Mouse (Mus musculus): ENCODE measurements around the gene Gja5.
A peak's percentile ranks its signal among the peaks of the same experiment; 100 is the strongest.

Gene Gja5

DNA sequence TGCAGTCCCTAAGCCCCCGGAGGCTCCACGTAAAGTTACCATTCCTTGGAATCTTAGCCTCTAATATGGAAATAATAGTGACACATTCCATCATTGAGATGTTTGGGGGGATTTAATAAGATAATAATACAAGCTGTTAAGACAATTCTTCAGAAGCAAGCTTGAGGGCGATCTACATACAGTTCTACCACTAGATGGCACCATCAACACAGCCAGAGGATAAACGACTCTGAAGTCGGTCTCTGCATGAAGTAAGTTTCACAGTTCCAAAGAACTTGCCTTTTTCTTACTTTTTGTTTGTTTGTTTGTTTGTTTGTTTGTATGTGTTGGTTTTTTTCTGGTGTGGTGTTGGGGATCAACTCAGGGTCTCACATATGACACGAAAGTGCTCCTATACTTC lies 31.7 kb downstream of the Gja5 start:
- DNase-seq (ENCODE audit: low spot score in 2 of 2) = no peak

DNA sequence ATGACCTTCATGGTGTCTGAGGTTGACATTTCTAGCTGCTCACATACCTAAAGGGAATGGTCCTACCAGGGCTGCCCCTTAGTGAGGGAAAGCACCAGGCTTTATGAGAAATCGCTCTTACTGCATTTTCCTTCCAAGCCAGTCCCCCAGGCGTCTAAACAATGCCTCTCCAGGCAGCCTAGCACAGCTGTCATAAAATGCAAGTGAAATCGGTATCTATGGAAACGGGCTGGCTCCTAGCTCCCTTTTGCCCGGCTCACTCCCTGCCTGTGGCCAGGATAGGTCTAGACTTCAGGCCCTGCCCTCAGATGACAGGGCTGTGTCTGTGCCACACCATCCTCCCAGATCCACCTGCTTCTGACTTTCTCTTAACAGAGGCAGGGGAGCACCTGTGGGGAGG lies 33.1 kb downstream of the Gja5 start:
- no peak for DNase-seq (ENCODE audit: low spot score in 2 of 2)

GRCm38 (mm10) chr3:96938738-96939137 lies 34.2 kb downstream of the Gja5 start:
- DNase-seq (ENCODE audit: low spot score in 2 of 2) = peak; percentile 67 to 88

DNA sequence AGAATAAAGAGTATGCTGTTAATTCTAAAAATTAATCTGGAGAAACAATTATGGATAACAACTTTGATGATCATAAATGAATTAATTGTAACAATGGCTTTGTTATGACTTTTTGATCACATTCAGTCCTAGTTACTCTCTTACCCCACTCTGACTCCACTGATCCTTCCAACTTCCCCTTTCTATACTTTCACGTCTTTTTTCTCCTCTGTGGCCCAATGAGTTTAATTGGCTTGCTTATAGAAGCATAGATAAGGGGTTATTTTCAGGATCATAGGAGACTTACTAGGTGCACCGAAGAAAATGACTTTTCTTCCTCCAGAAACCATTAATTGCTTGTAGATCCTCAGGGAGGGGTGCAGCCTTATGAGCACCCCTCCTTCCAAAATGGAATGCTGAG lies 38.2 kb downstream of the Gja5 start:
- DNase-seq (ENCODE audit: low spot score in 2 of 2) = no peak

DNA sequence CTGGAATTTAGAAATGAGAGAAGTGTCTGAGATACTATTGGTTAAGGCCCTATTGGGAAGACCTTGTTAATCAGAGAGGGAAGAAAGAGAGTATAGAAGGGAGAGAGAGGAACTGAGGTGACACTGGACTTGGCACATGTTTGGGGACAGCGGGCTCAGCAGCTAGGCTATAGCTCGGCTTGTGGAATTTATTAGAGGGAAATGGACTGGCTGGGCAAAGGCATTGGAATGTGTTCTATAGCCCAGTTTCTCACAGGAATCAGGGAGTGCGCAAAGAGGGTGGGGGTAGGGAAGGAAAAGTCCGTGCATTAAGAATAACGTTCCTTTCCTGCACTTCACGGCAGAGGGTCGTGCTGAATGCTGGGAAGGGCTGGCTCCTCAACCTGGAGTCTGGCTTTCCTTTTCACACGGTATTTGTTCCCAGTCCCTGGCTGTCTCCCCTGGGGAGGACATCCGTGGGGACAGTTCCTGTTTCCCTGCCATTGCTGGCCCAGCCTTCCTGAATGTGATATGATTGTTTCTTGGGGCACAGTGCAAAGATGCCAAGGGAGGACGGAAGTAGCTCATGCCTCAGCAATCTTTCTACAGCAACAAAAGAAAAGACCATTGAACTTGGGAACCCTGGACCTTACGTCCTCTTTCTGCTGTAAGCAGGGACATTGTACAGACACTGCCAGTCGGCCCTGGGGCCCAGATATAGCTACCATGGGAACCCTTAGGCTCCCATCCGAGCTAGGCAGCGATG lies 49.2 kb downstream of the Gja5 start:
- DNase-seq (ENCODE audit: low spot score in 2 of 2) = no peak

- DNase-seq (ENCODE audit: low spot score in 2 of 2) = no peak
Measured at GRCm38 (mm10) chr3:96960597-96960996, 56.1 kb downstream of the Gja5 start.

DNA sequence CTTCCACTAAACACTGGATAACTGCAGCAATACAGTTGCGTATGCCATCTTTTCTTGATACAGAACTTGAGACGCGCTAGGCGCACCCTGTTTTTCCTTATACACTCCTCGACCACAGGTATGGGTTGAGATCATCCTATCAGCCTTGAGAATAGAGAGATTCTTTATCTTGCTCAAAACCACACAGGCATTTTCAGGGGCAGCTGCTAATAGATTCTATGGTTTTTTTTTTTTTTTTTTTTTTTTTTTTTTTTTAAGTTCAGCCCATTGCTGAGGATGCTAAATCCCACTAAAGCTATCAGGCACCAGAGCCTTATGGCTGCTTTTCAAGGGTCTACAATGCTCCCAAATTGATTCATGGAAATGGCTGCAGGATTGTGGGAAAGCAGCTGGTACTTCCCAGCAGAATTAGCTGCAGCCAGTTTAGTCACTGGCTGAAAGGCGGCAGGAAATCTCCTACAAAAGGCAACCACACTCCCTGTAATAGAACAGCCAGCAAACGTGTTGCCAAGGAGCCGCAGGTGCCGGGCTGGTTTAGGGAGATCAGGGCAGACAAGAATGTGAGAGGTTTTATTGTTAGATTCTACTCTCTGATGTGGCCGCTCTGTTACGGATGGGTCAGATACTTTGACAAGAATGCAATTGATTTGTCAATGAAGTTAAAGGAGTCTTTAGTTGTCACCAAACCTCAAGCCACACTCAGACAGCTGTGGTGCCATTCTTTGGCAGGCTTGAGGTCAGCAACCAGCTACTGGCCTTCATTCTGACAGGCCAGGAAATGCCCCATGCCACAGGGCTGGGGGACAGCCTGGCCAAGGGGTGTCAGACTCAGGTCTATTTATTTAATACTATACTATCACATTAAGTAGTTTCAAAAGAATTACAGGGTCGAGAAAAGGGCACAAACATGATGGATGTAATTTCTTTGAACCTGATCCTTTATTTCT lies 58.9 kb downstream of the Gja5 start:
- no peak for DNase-seq (ENCODE audit: low spot score in 2 of 2)

DNA sequence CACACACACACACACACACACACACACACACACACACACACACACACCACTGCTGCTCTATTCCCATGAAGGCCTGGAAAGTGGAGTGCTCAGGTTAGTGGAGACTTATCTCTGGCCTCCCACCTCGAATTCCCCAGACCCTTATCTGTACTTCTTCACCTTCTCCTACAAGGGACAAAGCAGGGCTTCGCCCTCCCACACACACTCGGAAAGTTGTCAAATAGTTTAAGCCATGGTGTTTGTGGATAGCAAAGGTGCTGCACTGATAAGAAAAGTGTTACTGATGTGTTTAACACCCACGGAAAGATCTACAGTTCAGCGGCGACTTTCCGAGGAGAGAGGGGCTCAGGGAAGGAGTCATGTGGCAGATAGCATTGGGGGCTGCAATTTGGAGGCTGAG lies 66.5 kb downstream of the Gja5 start:
- DNase-seq (ENCODE audit: low spot score in 2 of 2) = no peak

GRCm38 (mm10) chr3:96974467-96974866 lies 70.0 kb downstream of the Gja5 start:
- DNase-seq (ENCODE audit: low spot score in 2 of 2) = no peak

GRCm38 (mm10) chr3:96975628-96976027 lies 71.1 kb downstream of the Gja5 start:
- DNase-seq (ENCODE audit: low spot score in 2 of 2) = no peak

DNA sequence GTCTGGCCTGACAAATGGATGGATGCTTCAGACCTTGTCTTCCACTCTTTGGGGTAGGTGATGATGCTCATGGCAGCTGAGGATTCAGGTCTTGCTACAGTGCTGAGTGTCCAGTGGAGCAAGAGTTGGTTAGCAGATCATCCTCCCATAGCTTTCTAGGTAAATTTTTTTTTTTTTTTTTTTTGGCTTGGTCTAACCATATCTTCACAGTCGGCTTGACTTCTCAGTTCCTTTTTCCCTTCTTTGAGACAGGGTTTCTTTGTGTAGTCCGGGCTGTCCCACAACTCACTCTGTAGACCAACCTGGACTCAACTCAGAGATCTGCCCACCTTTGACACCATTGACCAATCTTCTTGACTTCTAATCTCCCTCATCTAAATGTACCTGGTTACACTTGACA lies 73.0 kb downstream of the Gja5 start:
- DNase-seq (ENCODE audit: low spot score in 2 of 2) = no peak

GRCm38 (mm10) chr3:96978469-96978868 lies 74.0 kb downstream of the Gja5 start:
- DNase-seq (ENCODE audit: low spot score in 2 of 2) = no peak

DNA sequence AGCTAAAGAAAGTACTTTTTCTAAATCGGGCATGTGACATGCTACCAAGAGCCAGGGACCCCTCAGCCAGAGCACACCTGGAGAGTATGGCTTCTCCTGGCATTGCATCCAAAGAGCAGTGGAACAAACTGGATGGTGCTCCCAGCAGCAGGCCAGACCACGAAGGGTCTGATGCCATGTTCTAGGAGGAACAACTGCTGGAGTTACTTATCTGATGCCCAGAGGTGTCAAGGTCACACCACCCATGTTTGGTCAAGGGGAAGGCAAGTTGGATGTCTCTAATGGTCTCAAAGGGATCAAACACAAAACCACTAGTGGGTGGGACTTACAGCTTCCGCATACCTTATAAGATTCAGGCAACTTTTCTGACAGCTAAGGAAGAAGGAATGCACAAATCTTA lies 74.5 kb downstream of the Gja5 start:
- DNase-seq (ENCODE audit: low spot score in 2 of 2) = no peak

GRCm38 (mm10) chr3:96981833-96982232 lies 77.3 kb downstream of the Gja5 start:
- no peak for DNase-seq (ENCODE audit: low spot score in 2 of 2)

DNA sequence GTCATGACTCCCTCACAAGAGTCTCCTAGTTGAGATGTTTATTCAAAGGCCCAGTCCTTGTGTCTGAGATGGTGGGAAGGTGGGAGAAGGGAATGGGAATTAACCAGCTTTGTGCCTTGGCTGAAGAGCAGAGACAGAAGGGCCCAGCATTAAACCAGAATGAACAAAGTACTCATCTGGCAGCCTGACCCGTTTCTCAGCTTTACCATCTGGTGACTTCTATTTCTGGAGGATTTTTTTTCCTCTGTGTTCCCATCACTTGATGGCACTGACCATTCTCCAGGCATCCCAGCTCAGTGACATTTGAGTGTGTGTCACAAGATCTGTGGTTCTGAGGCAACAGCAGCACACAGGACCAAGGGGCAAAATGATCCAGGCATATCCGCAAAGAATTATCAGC lies 78.2 kb downstream of the Gja5 start:
- no peak for DNase-seq (ENCODE audit: low spot score in 2 of 2)

GRCm38 (mm10) chr3:96992526-96992925 lies 88.0 kb downstream of the Gja5 start:
- no peak for DNase-seq (ENCODE audit: low spot score in 2 of 2)

DNA sequence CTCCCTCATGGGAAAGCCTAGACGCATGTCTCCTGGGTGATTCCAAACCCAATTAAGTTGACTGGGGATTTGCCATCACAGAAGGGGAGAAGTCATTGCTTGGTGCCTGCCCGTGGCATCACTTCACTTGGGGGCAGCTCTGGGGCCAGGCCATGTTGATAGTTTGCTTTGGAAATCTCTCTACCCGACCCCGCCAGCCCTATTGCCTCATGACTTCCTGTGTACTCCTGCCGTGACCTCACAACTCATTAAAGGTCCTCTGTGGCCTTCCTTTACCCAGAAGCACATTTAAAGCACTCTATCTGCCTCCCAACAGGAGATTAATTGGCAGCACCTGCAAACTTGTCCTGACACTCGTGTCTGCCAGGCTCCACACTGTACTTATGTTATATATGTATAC lies 93.3 kb downstream of the Gja5 start:
- no peak for DNase-seq (ENCODE audit: low spot score in 2 of 2)

GRCm38 (mm10) chr3:97003111-97003510 lies 98.6 kb downstream of the Gja5 start:
- no peak for DNase-seq (ENCODE audit: low spot score in 2 of 2)

GRCm38 (mm10) chr3:97004509-97004908 lies 100.0 kb downstream of the Gja5 start:
- no peak for DNase-seq (ENCODE audit: low spot score in 2 of 2)

DNA sequence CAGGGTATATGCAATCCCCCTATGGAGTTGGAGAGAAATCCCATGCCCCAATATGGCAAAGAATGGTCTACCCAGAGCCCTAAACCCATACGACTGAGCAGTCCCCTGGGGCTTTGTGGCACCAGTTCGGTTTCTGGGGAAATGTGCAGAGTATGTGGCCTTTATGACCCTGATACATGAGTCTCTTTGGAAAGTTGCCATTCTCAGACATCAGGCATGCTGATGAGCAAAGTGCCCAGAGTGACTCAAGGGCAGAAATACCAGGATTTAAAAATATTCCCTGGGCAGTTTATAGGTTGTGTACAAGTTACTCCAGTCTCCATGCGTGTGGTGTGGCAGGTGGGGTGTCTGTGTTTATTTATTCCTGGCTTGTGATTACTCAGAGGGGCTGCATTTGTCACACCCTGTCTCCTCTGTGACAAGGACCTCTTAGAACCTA lies 102.5 kb downstream of the Gja5 start:
- no peak for DNase-seq (ENCODE audit: low spot score in 2 of 2)

GRCm38 (mm10) chr3:97025226-97025625 lies 120.7 kb downstream of the Gja5 start:
- DNase-seq (ENCODE audit: low spot score in 2 of 2) = peak; percentile 29 to 65

DNA sequence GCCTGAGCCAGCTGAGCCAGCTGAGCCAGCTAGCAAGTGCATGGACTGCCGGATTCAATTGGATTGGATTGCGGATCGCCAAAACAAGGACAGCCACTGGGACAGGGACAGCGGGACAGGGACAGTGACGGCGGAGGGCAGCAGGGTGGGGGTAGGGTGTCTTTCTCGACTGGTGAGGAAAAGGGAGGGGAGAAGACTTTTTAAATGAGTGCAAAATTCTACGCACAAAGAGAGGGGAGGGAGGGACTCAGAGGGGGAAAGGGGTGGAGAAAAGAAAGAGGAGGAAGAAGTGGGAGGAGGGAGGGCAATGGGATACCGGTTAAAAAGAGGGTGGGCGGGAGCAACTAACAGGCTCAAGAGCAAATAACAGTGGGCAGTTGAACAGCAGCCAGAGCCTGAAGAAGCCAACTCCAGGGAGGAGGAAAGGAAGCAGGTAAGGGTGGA lies 127.6 kb downstream of the Gja5 start:
- DNase-seq (ENCODE audit: low spot score in 2 of 2) = no peak

GRCm38 (mm10) chr3:97035558-97035957 lies 131.1 kb downstream of the Gja5 start:
- DNase-seq (ENCODE audit: low spot score in 2 of 2) = no peak
